Mouse (Mus musculus) urinary bladder, postnatal 4 days (tissue): Measurements from ENCODE around the gene Lhx4.

Experiments used
- DNase-seq, 2 experiments: peaks; one replicate each; pipeline ENCODE4 v3.0.0; 2021 to 2022; ENCODE audit warnings: low spot score in 2 of 2

Gene Lhx4

DNA sequence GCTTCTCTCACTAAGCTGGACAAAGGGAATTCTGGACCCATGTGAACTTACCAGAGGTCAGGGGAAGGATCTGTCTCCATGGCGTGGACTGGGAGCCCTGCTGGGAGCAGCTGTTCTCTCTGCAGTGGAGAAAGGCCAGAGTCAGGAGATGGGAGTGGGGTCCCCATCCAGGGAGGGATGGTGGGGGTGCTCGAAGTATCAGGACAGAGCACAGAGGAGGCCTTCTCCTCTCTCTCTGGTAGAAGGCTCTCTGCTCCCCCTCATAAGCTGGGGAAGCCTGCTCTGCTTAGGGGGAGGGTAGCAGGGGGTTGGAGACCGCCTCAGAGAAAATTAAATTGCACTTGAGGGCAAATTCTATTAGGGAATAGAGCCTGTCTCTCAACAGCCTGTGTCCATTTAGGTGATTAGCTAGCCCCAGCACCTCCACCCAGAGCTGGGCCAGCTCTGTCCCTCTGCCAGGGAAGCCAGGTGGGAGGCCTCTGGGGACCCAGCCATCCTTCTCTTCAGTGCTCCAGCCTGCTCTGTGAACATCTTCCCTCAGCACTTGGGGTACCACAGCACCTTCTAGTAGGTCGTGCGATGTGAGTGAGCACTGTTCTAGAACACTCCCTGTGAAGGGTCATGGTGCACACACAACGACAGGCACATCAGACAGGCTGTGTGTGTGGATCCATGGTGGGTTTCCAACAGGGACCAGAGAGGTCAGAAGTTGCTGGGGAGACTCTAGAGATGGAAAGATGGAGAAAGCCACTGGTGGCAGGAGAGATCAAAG, at the start of gene Lhx4:
Gene Lhx4 (minus strand): TSS at position 201 of the 772 bp plus-strand sequence.
- DNase-seq, result no peak

DNA sequence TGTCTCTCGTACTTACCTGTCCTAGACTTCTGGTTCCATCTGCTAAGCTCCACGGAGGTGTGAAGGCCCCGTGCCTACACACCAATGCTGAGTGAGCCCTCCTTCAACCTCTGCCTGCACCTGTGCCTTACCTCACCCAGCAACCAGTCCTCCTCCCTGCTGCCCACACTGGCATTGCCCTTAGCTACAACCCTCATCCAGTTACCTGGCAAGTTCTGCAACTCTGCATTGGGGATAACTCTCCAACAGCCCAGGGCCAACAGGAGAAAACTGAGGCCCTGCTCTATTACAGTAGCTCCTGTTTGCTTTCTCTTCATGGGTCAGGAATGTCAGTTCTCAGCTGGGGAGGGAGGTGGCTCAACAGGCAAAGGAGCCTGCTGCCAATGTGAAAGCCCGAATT, 46.5 kb upstream of the Lhx4 start:
- DNase-seq, result no peak

DNA sequence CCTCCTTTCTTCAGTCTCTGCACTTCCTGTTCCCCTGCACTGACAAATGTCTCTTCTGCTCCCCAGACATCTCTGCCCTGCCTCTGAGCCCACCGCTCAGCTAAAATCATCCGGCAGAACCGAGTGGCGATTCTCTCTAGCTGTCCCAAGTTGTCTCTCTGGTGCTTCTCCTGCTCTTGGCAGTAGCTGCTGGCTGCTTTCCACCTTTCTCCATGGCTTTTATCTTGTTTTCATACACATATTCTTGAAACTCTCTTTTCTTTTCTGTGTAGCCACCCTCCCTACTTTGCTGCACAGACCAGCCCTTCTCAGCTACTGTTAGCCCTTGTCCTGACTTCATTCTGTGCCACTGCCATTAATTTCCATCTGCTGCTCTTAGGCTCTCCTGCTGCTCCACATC, 45.9 kb upstream of the Lhx4 start:
- peak in 1 of 2 experiments; percentile 16 for DNase-seq

DNA sequence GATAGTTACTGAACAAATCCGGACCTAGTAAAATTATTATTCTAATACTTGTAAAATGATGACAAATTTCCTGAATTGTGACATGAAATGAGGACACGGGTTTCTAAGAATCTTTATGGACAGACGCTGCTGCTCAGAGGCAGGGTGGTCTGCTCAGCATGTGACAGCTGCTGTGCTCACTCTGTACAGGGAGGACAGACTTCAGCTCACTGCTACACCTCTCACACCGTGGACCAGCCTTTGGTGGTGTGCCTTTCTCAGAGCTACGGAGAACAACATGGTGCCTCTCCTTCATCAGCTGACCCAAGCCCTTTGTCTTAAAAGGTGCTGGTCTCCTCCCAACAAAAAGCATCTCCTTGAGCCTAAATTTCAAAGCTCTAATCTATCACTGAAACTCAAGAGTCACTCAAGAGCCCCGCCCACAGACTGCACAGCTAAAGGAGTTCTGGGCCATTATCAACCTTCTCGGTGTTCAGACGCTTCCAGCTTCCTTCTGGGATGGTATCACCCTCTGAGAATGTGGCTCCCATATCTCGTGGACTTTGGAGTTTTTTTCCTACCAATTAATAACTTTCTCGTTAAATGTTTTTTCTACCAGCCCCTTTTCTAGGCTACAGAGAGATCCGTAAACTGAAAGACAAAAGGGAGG, 45.4 kb upstream of the Lhx4 start:
- no peak for DNase-seq

DNA sequence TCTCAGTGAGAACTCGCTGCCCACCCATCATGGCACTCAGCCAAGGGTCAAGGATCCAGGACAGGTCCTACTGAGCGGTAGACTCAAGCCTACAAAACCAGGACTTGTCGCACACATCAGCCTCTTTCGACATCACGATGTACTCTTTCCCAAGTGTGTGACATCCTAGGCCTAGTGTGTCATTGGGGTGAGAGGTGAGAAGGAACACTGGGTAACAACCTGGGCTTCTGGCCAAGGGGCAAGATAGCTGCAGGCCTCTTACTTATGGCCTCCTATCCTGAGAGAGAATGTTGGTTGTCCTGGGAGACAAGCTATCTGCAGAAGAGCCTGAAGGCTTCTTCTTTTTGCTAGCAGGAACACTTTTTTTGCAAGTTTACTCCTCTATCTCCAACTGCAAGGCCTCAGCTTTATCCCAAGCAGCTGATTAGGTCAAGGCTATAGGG, 44.3 kb upstream of the Lhx4 start:
- DNase-seq, result peak in 1 of 2 experiments; percentile 25

DNA sequence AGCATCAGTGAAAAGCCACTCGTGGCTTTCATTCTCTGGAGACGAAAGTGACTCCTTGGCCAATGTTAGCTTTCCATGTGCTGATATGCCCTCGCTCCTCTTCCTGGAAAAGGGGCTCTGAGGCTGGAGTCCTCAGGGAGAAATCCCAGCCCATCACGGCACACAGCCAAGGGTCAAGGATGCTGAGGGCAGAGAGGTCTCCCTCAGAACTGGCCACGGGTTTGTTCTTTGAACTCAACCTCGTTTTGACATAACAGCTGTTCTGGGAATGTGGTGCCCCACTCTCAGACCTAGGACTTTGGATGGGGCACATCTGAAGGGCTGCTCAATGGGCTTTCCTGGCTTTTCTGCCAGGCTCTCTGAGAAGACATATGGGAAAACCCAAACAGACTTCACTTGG, 43.4 kb upstream of the Lhx4 start:
- no peak for DNase-seq

DNA sequence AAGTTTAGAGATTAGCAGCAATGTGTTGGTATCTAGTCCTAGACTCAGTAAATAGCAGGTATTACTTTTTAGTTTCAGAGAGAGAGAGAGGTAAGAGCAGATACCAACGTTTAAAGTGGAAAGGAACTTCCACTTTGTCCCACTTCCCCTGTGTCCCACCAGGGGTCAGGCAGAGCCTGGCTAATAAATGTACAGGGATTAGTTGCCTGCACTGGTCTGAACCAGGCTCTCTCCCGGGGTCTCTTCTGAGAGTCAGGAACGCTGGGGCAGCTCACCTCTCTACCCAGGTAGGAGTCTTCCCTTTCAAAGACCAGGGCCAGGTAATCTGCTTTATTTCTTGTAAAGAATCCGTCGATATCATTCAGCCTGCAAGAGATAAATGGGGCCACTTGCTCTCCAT, 40.4 kb upstream of the Lhx4 start:
- DNase-seq, result no peak

DNA sequence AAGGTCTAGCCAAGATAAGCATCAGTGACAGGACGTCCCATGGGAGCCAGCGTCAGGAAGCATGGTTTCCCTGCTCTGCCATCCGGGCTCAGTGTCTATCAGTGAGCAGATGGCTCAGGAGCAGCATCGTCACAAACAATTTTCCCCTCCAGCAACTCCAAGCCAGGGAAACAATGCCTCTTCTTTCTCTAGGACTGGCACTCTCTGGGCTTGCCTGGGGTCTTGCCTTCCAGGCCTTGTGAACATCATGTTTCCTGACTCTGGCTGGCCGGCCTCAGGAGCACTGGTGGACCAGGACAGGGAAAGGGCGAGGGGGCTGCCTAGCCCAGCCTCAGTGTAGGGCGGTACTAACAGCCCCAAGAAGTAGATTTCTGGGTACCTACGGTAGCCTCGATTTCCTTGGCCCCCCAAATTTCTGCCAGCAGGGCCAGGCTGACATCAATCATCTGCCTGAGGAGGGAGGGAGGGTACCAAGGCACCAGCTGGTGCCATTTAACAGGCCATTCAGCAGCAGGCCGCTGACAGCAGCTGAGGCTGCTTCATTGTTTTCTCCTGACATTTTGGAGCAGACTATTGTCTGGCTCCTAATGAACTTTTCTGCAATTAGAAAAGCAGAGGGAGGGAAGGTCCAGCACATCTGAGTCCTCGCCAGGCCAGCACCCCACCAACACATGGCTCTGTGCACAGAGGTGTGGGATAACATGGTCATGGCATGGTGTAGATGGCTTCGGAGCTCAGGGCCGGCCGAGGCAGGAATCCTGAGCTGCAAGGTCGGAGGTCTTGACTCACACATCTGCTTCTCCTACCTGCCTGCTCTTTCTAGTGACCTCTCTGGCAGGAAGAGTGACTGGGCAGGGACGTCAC, 38.9 kb upstream of the Lhx4 start:
- DNase-seq, result no peak

DNA sequence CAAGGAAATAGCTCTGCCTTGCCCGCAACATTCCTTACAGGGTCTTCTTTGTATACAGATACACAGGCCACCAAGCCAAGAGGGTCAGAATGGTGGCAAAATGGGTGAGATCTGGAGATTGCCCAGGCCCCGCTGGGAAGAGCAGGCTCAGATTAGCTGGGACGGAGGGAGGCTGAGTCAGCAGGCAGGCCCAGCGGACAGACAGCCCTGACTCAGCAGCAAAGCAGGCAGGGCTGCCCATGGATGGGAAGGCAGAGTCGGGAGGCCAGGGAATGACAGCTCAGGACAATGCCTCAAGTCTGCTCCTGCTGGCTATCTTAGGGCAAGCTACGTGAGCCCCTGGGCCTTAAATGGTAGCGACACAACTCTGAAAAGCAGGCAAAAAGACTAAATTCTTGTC, 34.4 kb upstream of the Lhx4 start:
- no peak for DNase-seq

DNA sequence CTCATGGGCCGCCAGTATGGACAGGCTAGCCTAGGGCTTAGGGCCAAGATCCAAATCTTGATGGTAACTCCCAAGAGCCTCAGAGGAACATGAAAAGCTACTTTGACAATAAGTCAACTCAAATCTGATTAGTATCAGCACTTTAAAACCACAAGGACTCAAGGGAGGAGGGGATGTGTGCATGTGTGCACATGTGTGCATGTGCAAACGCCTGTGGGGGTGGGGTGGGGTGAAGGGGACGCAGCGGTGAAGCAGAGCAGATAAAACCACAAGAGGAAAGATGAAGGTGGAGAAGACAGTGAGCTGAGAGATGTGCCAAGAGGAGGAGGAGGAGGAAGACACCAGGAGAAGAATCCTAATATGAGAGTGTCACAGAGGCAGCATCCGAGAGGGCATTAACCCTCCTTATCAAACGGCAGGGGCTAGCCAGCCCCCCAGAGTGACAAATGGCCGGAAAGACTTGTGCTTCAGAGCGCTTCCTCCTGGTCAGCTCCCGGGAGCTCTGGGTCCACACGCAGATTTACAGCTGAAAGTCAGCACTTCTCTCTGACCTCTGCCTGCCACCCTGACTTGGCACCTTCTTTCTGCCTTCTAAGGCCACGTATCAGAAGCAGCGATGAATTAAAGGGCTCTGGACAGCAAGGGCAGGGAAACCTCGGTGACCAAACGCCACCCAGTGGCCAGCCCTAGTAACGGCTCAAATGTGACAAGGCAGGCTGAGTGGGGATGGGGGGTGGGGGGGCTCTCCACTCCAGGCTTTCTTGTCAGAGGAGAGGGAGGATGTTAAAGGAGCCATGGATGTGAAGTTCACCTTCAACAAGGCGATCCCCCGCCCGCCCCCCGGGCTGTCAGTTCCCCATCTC, 33.1 kb upstream of the Lhx4 start:
- DNase-seq, result peak; percentile 30 to 72

DNA sequence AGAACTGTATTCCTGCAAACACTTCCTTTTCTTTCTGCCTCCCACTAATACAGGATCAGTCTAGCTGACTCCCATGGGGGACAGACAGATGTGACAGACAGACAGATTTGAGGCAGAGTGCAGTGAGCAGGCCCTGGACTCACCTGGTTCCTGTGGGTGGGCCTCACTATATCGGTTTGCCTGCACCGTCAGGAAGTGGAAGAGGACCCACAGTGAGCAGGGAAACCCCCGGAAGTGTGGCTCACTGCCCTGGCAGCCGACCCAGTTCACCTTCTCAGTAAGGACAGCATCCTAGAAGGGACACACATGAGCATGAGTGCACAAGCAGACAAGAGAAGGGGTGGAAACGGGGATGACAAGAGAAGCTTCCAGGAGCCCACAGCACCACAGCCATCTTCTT, 30.9 kb upstream of the Lhx4 start:
- no peak for DNase-seq

DNA sequence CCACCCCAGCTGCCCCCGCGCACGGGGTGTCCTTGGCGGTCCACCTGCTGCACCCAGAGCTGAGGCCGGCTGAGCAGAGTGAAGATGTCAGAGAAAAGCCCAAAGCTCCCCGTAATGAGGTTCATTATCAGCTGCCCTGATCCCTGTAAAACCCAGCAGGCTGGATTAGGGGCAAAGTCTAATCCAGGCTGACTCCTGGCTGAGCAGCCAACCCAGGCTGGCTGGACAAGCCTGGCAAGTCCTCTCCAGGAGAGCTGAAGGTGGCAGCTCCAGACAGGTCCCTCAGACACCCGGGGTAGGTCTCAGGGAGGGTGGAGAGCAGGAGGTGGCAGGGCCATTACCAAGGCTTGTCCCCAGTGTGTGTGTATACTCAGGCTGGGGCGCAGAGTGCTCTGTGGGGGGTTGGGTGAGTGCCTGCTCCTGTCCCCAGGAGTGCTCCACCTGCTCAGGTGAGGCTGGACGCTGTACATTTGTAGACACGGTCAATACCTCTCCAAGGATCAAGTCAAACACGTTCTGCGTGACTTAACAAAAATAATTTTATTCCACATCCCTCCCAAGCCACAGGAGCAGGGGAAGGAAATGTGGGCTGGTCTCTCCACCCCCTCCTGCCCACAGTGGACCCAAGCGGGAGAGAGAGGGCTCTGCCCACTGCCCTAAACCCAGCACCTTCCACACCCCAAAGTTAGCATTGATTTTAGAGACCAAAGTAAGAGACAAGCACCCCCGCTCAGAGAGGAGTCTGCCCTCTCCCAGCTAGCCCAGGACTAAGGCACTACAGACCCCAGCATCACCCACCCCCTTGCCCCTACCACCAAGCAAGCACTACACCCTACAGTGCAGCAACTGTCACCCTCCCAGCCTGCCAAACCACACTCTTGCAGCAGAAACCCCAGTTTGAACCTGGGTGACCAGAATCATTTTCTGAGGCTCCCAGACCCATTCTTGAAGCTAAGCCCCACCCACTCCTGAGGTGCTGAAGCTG, 26.4 kb upstream of the Lhx4 start:
- no peak for DNase-seq

DNA sequence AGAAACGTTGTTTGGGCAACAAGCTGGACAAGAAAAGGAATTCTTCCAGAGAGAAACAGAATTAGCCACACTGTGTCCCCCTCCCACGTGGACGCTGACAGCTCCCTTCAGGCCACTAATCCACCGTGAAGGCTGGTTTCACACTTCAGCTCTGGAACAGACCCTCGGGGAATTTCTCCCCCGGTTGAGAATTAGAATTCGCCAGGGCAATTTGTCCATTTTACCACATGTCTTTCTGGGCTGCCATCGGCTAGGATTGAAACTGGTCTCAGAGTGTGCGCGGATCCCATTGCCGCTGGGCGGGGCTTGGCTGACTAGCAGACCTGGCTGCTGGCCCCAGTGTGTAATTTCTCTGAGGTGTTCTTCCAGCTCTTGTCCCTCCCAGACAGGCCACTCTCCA, 7.7 kb upstream of the Lhx4 start:
- DNase-seq, result peak in 1 of 2 experiments; percentile 54

DNA sequence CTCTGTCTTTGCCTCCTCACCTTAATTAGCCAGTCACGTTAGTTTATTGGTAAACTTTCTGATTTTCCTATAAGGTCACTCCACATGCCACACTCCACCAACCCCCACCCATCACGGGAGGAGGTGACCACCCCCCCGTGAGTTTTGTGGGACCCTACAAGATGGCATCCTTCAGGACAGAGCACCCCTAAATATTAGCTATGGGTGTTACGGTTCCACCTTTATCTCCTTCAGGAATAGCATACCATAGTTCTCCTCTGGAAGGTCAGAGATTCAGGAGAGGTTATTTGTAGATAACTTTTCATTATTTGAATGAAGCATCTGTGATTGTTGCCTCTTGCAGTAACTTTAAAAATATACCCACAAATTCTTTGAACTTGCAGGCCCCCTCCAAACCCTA, 7.2 kb upstream of the Lhx4 start:
- DNase-seq, result peak in 1 of 2 experiments; percentile 38

DNA sequence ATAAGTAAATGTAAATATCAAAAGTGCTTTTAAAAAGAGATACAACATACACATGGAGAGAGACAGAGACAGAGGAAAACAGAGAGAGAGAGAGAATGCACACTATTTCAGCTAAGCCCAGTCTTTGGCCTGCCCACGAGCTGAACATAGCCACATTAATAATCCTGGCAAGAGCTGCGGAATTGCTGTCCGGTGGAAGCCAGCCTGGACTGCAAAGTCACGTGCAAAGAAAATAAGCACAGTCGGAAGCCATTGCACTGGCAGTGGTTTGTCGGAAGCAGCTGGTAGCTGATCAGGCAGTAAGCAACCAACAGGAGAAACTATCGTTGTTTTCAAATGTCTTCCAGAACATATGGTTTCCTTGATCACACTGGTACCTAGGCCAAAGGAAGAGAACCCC, 6.1 kb upstream of the Lhx4 start:
- peak in 1 of 2 experiments; percentile 35 for DNase-seq

DNA sequence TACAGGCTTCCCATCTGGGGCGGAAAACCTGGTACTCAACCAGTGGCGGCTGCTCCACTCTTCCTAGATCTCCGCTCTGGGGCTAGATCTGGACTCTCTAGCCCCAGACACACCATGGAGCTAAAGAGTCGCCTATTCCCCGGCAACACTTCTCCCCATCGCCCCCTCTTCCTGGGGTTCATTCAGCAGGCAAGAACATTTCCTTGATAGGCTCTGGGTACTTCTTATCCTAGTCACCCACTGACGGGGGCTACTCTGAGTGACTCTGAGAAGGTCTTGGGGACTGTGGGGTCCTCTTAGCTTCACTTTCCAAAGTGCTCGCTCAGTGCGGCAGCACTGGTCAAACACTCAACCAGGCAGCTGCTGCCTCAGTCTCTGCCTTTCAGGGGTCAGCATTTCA, 1.9 kb upstream of the Lhx4 start:
- DNase-seq, result no peak

DNA sequence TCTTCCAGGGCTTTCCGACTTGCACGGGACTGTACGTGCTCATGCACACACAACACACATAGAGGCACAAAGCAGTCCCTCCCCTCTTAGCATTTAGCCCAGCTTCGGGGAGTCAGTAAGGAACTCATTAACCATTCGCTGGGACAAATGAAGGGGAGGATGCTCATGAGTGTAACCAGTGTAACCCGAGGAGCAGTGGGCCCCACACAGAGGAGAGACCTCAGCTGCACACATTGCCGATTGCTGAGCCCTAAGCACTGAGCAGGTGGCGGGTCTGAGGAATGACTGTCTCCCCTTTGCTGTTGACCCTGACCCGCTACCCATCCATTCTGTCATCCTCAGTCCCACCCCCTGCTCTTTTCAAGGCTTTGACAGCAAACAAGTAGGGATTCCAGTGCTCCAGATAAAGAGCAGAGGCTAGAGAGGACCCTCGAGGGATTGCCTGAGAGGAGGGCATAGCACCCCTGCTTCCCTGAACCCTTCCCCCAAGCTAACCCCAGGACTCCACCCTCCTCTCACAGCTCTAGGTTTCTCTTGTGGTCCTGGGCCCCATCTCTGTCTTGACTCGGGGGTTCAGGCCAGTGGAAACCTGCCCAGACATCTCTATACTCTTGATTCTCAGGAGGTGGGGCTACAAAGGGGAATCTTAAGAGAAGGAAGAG, 836 bp downstream of the Lhx4 start:
- DNase-seq, result no peak

DNA sequence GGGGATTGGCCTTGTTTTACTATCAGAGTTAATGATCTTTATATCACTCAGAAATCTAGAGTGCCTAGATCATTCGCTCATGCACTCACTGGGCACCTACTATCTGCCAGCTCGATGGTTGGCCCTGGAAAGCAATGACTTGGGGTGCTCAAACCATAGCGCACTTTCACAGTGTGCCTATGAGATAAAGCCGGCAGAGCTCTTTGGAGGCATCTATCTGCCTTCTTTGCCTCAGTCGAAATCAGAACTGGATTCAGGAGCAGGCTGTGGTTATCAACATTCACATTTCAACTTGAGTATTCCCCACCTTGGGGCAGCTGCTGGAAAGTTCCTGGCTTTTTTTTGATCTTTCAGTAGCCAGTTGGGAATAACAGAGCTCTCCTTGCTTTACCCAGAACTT, 3.6 kb downstream of the Lhx4 start:
- DNase-seq, result no peak

DNA sequence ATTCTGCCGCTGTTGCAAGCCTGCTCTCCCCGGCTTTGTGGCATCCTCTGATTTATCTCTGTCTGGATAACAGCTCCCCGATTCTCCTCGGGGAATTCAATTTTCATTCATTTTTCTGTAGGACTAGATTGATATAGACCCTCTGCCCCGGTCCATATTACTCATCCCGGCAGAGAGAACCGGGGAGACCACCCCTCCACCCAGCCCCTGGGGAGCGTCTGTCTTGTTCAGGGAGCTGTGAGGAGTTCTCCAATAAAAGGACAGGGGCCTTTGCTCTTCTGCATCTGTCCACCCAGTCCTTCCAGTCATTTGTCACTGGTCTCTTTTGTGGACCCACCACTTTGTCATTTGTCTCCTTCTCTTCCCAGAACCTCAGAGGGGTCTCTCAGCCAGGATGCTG, 4.5 kb downstream of the Lhx4 start:
- no peak for DNase-seq
